Comparison of ENCODE assay signal across 8 mouse cellular contexts in genomic region chr16:64771431-64771818, GRCm38 (mm10). TPM values are rescaled to one million over a fixed set of nuclear protein-coding genes. Genes with fewer than 3 reads are reported as not detected.
DNase-seq lines count a peak whose midpoint lies in the region; ATAC-seq lines count a peak whose summit lies in the region.

No protein-coding gene starts in this region.

- H3K27ac ChIP-seq in kidney, embryonic 15.5 days = 0 out of 2 replicates have a peak overlapping the region, but pooled peaks have one; percentile 88
- peak overlapping the region; percentile 83 for H3K27ac ChIP-seq in hindbrain, embryonic 14.5 days
- H3K27ac ChIP-seq in midbrain, embryonic 16.5 days (ENCODE audit: low read length) = peak overlapping the region; percentile 88

- no peaks in the 10 kb centered on the region for H3K9me3 ChIP-seq in kidney, embryonic 15.5 days (replicated peaks)
- H3K9me3 ChIP-seq in hindbrain, embryonic 14.5 days (ENCODE audit: control insufficient read depth, low read length) = no peaks in the 10 kb centered on the region
- H3K9me3 ChIP-seq in midbrain, embryonic 16.5 days (replicated peaks; ENCODE audit: control insufficient read depth, low read length, poor library complexity, severe bottlenecking) = no peaks in the 10 kb centered on the region

- H3K4me2 ChIP-seq in kidney, embryonic 15.5 days = peak overlapping the region; percentile 56
- H3K4me2 ChIP-seq in hindbrain, embryonic 14.5 days (replicated peaks) = peak overlapping the region; percentile 71
- peak overlapping the region; percentile 54 for H3K4me2 ChIP-seq in midbrain, embryonic 16.5 days (ENCODE audit: low read length)

- no peak for DNase-seq in kidney, postnatal 4 days
- DNase-seq in c-Kit-positive CD71-positive TER-119-positive erythroid progenitor cells, embryonic 14.5 days (ENCODE audit: low spot score) = peak; percentile 7
- DNase-seq in hindbrain, embryonic 14.5 days (ENCODE audit: low spot score) = no peak
- DNase-seq in urinary bladder, postnatal 25 days (ENCODE audit: low spot score) = no peak
- DNase-seq in thymus, postnatal 14 days = no peak
- no peak for DNase-seq in lung, adult 18-20 months

- H3K9ac ChIP-seq in kidney, embryonic 15.5 days = no peak overlapping the region
- peak overlapping the region; percentile 86 for H3K9ac ChIP-seq in hindbrain, embryonic 14.5 days
- H3K9ac ChIP-seq in midbrain, embryonic 16.5 days (ENCODE audit: low read depth, low read length) = 0 out of 2 replicates have a peak overlapping the region, but pooled peaks have one; percentile 89

- WGBS in kidney, embryonic 15.5 days = 88% methylated on average over 2 of the region's 2 CpGs
- 84% methylated on average over 2 of the region's 2 CpGs for WGBS in hindbrain, embryonic 14.5 days
- WGBS in midbrain, embryonic 16.5 days = 92% methylated on average over 2 of the region's 2 CpGs

- peaks cover 6% of the 10 kb centered on the region for H3K36me3 ChIP-seq in kidney, embryonic 15.5 days
- H3K36me3 ChIP-seq in hindbrain, embryonic 14.5 days (replicated peaks; ENCODE audit: control insufficient read depth, insufficient read depth) = peaks cover 5% of the 10 kb centered on the region
- H3K36me3 ChIP-seq in midbrain, embryonic 16.5 days (ENCODE audit: control insufficient read depth, insufficient read depth, low read length) = 0 out of 2 replicates have a peak, but pooled peaks cover 3% of the 10 kb centered on the region

- peak overlapping the region; percentile 86 for H3K4me3 ChIP-seq in kidney, embryonic 15.5 days (replicated peaks)
- peak overlapping the region; percentile 89 for H3K4me3 ChIP-seq in hindbrain, embryonic 14.5 days (replicated peaks; ENCODE audit: low read length)
- H3K4me3 ChIP-seq in midbrain, embryonic 16.5 days (ENCODE audit: low read depth, low read length) = peak overlapping the region; percentile 94

- ATAC-seq in kidney, embryonic 15.5 days (replicated peaks; ENCODE audit: low FRiP score) = no peak
- ATAC-seq in hindbrain, embryonic 14.5 days (ENCODE audit: low FRiP score) = no peak
- ATAC-seq in midbrain, embryonic 16.5 days = peak; percentile 26; the same call in 1 of the 2 replicates

- H3K27me3 ChIP-seq in kidney, embryonic 15.5 days = no peaks in the 10 kb centered on the region
- no peaks in the 10 kb centered on the region for H3K27me3 ChIP-seq in hindbrain, embryonic 14.5 days (ENCODE audit: control insufficient read depth, insufficient read depth, low read length)
- no peaks in the 10 kb centered on the region; the same call in 1 of the 2 replicates for H3K27me3 ChIP-seq in midbrain, embryonic 16.5 days (ENCODE audit: control insufficient read depth, insufficient read depth, low read depth, low read length)

- peaks cover 6% of the 10 kb centered on the region; the same call in 1 of the 2 replicates for H3K4me1 ChIP-seq in kidney, embryonic 15.5 days
- H3K4me1 ChIP-seq in hindbrain, embryonic 14.5 days (replicated peaks; ENCODE audit: control insufficient read depth, insufficient read depth, low read length) = peaks cover 14% of the 10 kb centered on the region
- peaks cover 18% of the 10 kb centered on the region for H3K4me1 ChIP-seq in midbrain, embryonic 16.5 days (ENCODE audit: control insufficient read depth, insufficient read depth, low read length)

RNA-seq across cellular contexts. Expression of gene 4930453N24Rik, which starts 0.5 kb away (rescaled TPM):
- 21.8 and 23.7 TPM in 2 replicates for polyA plus RNA-seq in kidney, embryonic 15.5 days (2015; fragmentation: Nextera tagmentation; extraction: Ambion mirVana)
- 19.3 and 23.9 TPM in 2 replicates for polyA plus RNA-seq in hindbrain, embryonic 14.5 days (2014; fragmentation: Nextera tagmentation; extraction: Ambion mirVana)
- 18.6 TPM in 2 replicates for polyA plus RNA-seq in midbrain, embryonic 16.5 days (2015; fragmentation: Nextera tagmentation; extraction: Ambion mirVana)
